Mouse (Mus musculus): Measurements from ENCODE around the gene Smyd3. TPM values are rescaled to one million over a fixed set of nuclear protein-coding genes. Genes with fewer than 3 reads are reported as not detected.

Gene Smyd3
- polyA plus RNA-seq, 1 experiment from 2014 or later = 16.1 TPM

GRCm38 (mm10) chr1:179207180-179207741, 310.6 kb downstream of the Smyd3 start:
- WGBS = 72% methylated on average over 9 of the region's 9 CpGs
- DNase-seq (ENCODE audit: low spot score) = peak; percentile 59
- H3K27ac ChIP-seq = no peak overlapping the region

GRCm38 (mm10) chr1:179198517-179199200, 319.2 kb downstream of the Smyd3 start:
- WGBS = 85% methylated on average over 9 of the region's 9 CpGs
- no peak for DNase-seq (ENCODE audit: low spot score)
- no peaks in the 10 kb centered on the region for H3K36me3 ChIP-seq

More at GRCm38 (mm10) chr1:179207180-179207741, 310.6 kb downstream of the Smyd3 start:
- Histone ChIP-seq H3K4me3 (no peak overlapping the region), H3K27me3 (ENCODE audit: insufficient read depth, poor library complexity, severe bottlenecking) (no peaks in the 10 kb centered on the region), H3K9me3 (no peaks in the 10 kb centered on the region), H3K36me3 (no peaks in the 10 kb centered on the region), H3K4me1 (0 out of 2 replicates have a peak, but pooled peaks cover 3% of the 10 kb centered on the region)

GRCm38 (mm10) chr1:179197821-179198516, 319.9 kb downstream of the Smyd3 start:
- H3K27ac ChIP-seq = peak overlapping the region; percentile 62
- no peak overlapping the region for H3K4me3 ChIP-seq
- no peaks in the 10 kb centered on the region for H3K9me3 ChIP-seq
- H3K4me1 ChIP-seq = peaks cover 8% of the 10 kb centered on the region; the same call in 1 of the 2 replicates
- peak; percentile 77 for DNase-seq (ENCODE audit: low spot score)
- no peaks in the 10 kb centered on the region for H3K36me3 ChIP-seq
- WGBS = 62% methylated on average over 11 of the region's 11 CpGs
- no peaks in the 10 kb centered on the region for H3K27me3 ChIP-seq (ENCODE audit: insufficient read depth, poor library complexity, severe bottlenecking)

More at GRCm38 (mm10) chr1:179198517-179199200, 319.2 kb downstream of the Smyd3 start:
- Histone ChIP-seq H3K9me3 (no peaks in the 10 kb centered on the region), H3K4me3 (no peak overlapping the region), H3K4me1 (peaks cover 8% of the 10 kb centered on the region; the same call in 1 of the 2 replicates), H3K27ac (peak overlapping the region; percentile 62), H3K27me3 (ENCODE audit: insufficient read depth, poor library complexity, severe bottlenecking) (no peaks in the 10 kb centered on the region)

- 61% methylated on average over 4 of the region's 4 CpGs for WGBS
- Histone ChIP-seq H3K4me1 (peaks cover 8% of the 10 kb centered on the region; the same call in 1 of the 2 replicates), H3K4me3 (no peak overlapping the region), H3K27ac (peak overlapping the region; percentile 29; the same call in 1 of the 2 replicates), H3K36me3 (no peaks in the 10 kb centered on the region), H3K27me3 (ENCODE audit: insufficient read depth, poor library complexity, severe bottlenecking) (no peaks in the 10 kb centered on the region), H3K9me3 (no peaks in the 10 kb centered on the region)
- DNase-seq (ENCODE audit: low spot score) = no peak
These were observed 320.7 kb downstream of the Smyd3 start for GRCm38 (mm10) chr1:179197156-179197555.

- H3K27ac ChIP-seq = no peak overlapping the region
- no peaks in the 10 kb centered on the region for H3K27me3 ChIP-seq (ENCODE audit: insufficient read depth, poor library complexity, severe bottlenecking)
- DNase-seq (ENCODE audit: low spot score) = no peak
- H3K36me3 ChIP-seq = no peaks in the 10 kb centered on the region
- no peaks in the 10 kb centered on the region for H3K9me3 ChIP-seq
- H3K4me3 ChIP-seq = no peak overlapping the region
- H3K4me1 ChIP-seq = peaks cover 8% of the 10 kb centered on the region; the same call in 1 of the 2 replicates
These were observed 321.4 kb downstream of the Smyd3 start for GRCm38 (mm10) chr1:179196422-179196821.

GRCm38 (mm10) chr1:179192781-179193180, 325.1 kb downstream of the Smyd3 start:
- DNase-seq (ENCODE audit: low spot score) = no peak
- H3K4me1 ChIP-seq = peaks cover 9% of the 10 kb centered on the region
- no peaks in the 10 kb centered on the region for H3K9me3 ChIP-seq
- H3K4me3 ChIP-seq = no peak overlapping the region
- WGBS = 88% methylated on average over 11 of the region's 11 CpGs
- H3K27ac ChIP-seq = no peak overlapping the region
- no peaks in the 10 kb centered on the region for H3K36me3 ChIP-seq
- H3K27me3 ChIP-seq (ENCODE audit: insufficient read depth, poor library complexity, severe bottlenecking) = no peaks in the 10 kb centered on the region

- no peak for DNase-seq (ENCODE audit: low spot score)
- no peak overlapping the region for H3K27ac ChIP-seq
- H3K4me3 ChIP-seq = no peak overlapping the region
- H3K4me1 ChIP-seq = peaks cover 9% of the 10 kb centered on the region
- WGBS = 39% methylated on average over 2 of the region's 2 CpGs
- no peaks in the 10 kb centered on the region for H3K36me3 ChIP-seq
- no peaks in the 10 kb centered on the region for H3K9me3 ChIP-seq
- no peaks in the 10 kb centered on the region for H3K27me3 ChIP-seq (ENCODE audit: insufficient read depth, poor library complexity, severe bottlenecking)
These were observed 327.0 kb downstream of the Smyd3 start for GRCm38 (mm10) chr1:179190837-179191236.

GRCm38 (mm10) chr1:179187171-179187570, 330.7 kb downstream of the Smyd3 start:
- DNase-seq (ENCODE audit: low spot score) = no peak
- Histone ChIP-seq H3K4me1 (peaks cover 9% of the 10 kb centered on the region), H3K9me3 (no peaks in the 10 kb centered on the region), H3K27ac (no peak overlapping the region), H3K36me3 (no peaks in the 10 kb centered on the region), H3K27me3 (ENCODE audit: insufficient read depth, poor library complexity, severe bottlenecking) (no peaks in the 10 kb centered on the region), H3K4me3 (no peak overlapping the region)
- WGBS = 95% methylated on average over 3 of the region's 3 CpGs

GRCm38 (mm10) chr1:179184631-179185030, 333.2 kb downstream of the Smyd3 start:
- H3K9me3 ChIP-seq = no peaks in the 10 kb centered on the region
- no peak for DNase-seq (ENCODE audit: low spot score)
- 82% methylated on average over 4 of the region's 4 CpGs for WGBS
- H3K4me1 ChIP-seq = no peaks in the 10 kb centered on the region
- no peak overlapping the region for H3K27ac ChIP-seq
- no peak overlapping the region for H3K4me3 ChIP-seq
- H3K36me3 ChIP-seq = no peaks in the 10 kb centered on the region
- no peaks in the 10 kb centered on the region for H3K27me3 ChIP-seq (ENCODE audit: insufficient read depth, poor library complexity, severe bottlenecking)

- no peak overlapping the region for H3K4me3 ChIP-seq
- H3K4me1 ChIP-seq = no peaks in the 10 kb centered on the region
- no peak overlapping the region for H3K27ac ChIP-seq
- H3K27me3 ChIP-seq (ENCODE audit: insufficient read depth, poor library complexity, severe bottlenecking) = no peaks in the 10 kb centered on the region
- H3K9me3 ChIP-seq = no peaks in the 10 kb centered on the region
- 87% methylated on average over 6 of the region's 6 CpGs for whole genome bisulfite sequencing
- no peak for DNase-seq (ENCODE audit: low spot score)
- H3K36me3 ChIP-seq = no peaks in the 10 kb centered on the region
These were observed 334.3 kb downstream of the Smyd3 start for GRCm38 (mm10) chr1:179183499-179183898.

- DNase-seq (ENCODE audit: low spot score) = no peak
- Histone ChIP-seq H3K9me3 (no peaks in the 10 kb centered on the region), H3K4me3 (no peak overlapping the region), H3K27ac (no peak overlapping the region), H3K4me1 (peaks cover 6% of the 10 kb centered on the region; the same call in 1 of the 2 replicates), H3K36me3 (no peaks in the 10 kb centered on the region), H3K27me3 (ENCODE audit: insufficient read depth, poor library complexity, severe bottlenecking) (no peaks in the 10 kb centered on the region)
- 68% methylated on average over 3 of the region's 3 CpGs for WGBS
These were observed 337.3 kb downstream of the Smyd3 start for GRCm38 (mm10) chr1:179180546-179180945.

GRCm38 (mm10) chr1:179176861-179177658, 340.8 kb downstream of the Smyd3 start:
- H3K4me3 ChIP-seq = no peak overlapping the region
- no peak for DNase-seq (ENCODE audit: low spot score)
- H3K27ac ChIP-seq = no peak overlapping the region
- H3K36me3 ChIP-seq = no peaks in the 10 kb centered on the region
- H3K27me3 ChIP-seq (ENCODE audit: insufficient read depth, poor library complexity, severe bottlenecking) = no peaks in the 10 kb centered on the region
- H3K4me1 ChIP-seq = peaks cover 10% of the 10 kb centered on the region; the same call in 1 of the 2 replicates
- no peaks in the 10 kb centered on the region for H3K9me3 ChIP-seq
- 77% methylated on average over 14 of the region's 14 CpGs for WGBS
